Mouse (Mus musculus) megakaryocyte, embryonic 14.5 days (primary cell): ENCODE measurements around the gene Fblim1.

Experiments
- FLI1 ChIP-seq: IDR thresholded peaks from 2 replicates; pipeline ENCODE4 v1.6.1; 2012; ENCODE audit warnings: low read length, inconsistent platforms, mixed read lengths
- GATA1 ChIP-seq: IDR thresholded peaks from 3 replicates; pipeline ENCODE4 v1.6.1; 2012; ENCODE audit warnings: mixed read lengths, low read length, inconsistent platforms, borderline replicate concordance

DNA sequence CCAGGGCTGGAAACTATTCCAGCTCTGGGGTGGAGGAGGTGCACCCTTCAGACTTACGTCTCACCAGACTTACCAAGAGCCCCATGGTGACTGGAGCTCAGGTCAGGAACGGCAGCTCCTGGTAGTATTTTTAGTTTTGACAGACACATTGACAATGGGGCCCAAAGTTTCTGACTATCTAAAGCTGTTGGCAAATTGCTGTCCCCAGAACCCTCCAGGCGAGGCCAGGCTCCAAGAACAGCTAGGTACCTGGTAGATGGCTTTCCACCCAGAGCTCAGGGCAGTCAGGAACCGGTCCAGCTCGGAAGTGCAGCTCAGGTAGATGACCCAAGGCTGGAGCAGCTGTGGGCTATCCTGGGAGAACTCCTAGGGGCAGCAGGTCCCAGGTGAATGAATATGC is 21.6 kb upstream of the Fblim1 start:
- TF ChIP-seq GATA1, result no peak
- no peak for TF ChIP-seq FLI1
